Mouse (Mus musculus): ENCODE data around the gene 4930579G24Rik.

DNA sequence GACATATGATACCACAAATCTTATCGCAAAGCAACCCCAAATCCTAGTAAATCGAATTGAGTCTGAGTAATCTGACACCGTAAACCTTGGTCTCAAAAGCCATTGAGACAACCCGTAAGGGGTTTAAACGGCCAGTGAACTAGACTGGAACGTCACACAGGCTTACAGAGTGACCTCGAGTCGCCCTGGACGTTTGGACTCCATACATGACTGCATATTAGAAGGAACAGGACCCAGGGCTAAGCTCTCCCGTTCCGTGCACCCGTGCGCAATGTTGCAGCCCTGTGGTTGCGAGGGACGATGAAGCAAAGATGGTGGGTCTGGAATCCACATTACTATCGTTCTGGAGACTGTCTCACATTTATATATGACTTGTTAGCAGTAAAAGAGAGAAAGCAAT, 43.3 kb downstream of the 4930579G24Rik start:
- TF ChIP-seq POLR2A (IDR thresholded peaks at IDR 0.05; ENCODE audit: low read depth, low read length) (no peak), CTCF (IDR thresholded peaks at IDR 0.05; ENCODE audit: borderline replicate concordance, insufficient read depth, low read length) (no peak)

Measured in embryonic fibroblast, embryonic 13.5 days (primary cell).